Mouse (Mus musculus): ENCODE measurements around the gene Arhgap40. TPM values are rescaled to one million over a fixed set of nuclear protein-coding genes. Genes with fewer than 3 reads are reported as not detected.

Arhgap40 gene
- polyA plus RNA-seq (2015; fragmentation: Nextera tagmentation; extraction: Ambion mirVana), result not detected in 2 replicates

GRCm38 (mm10) chr2:158512528-158512927 lies at the start of gene Arhgap40:
Gene Arhgap40, plus strand, starts transcription at chr2:158512796.
- Histone ChIP-seq H3K9me3 (ENCODE audit: control insufficient read depth) (no peaks in the 10 kb centered on the region), H3K4me3 (ENCODE audit: low read depth, low read length) (no peak within 1 kb of the TSS), H3K4me1 (replicated peaks; ENCODE audit: control insufficient read depth, insufficient read depth, low read length) (no peaks in the 10 kb centered on the region), H3K9ac (ENCODE audit: low read depth, low read length) (no peak within 1 kb of the TSS), H3K27me3 (replicated peaks; ENCODE audit: control insufficient read depth, insufficient read depth, low read length) (no peaks in the 10 kb centered on the region), H3K27ac (ENCODE audit: low read depth, low read length) (no peak within 1 kb of the TSS), H3K4me2 (replicated peaks; ENCODE audit: low read depth) (no peak within 1 kb of the TSS), H3K36me3 (ENCODE audit: control insufficient read depth, insufficient read depth) (no peaks in the 10 kb centered on the region)
- TF ChIP-seq CTCF (IDR thresholded peaks at IDR 0.05; ENCODE audit: low read depth), result no peak
- ATAC-seq, result no peak
- 75% methylated on average over 10 of the region's 10 CpGs for whole genome bisulfite sequencing

- no peak for ATAC-seq
- Histone ChIP-seq H3K9ac (ENCODE audit: low read depth, low read length) (no peak overlapping the region), H3K36me3 (ENCODE audit: control insufficient read depth, insufficient read depth) (peaks cover 54% of the 10 kb centered on the region), H3K27ac (ENCODE audit: low read depth, low read length) (no peak overlapping the region), H3K4me1 (replicated peaks; ENCODE audit: control insufficient read depth, insufficient read depth, low read length) (no peaks in the 10 kb centered on the region), H3K4me2 (replicated peaks; ENCODE audit: low read depth) (no peak overlapping the region), H3K4me3 (ENCODE audit: low read depth, low read length) (no peak overlapping the region), H3K27me3 (replicated peaks; ENCODE audit: control insufficient read depth, insufficient read depth, low read length) (no peaks in the 10 kb centered on the region), H3K9me3 (ENCODE audit: control insufficient read depth) (no peaks in the 10 kb centered on the region)
- no peak for TF ChIP-seq CTCF (IDR thresholded peaks at IDR 0.05; ENCODE audit: low read depth)
- WGBS, result 87% methylated on average over 1 of the region's 1 CpGs
These were observed 38.4 kb upstream of the Arhgap40 start for GRCm38 (mm10) chr2:158474159-158474558.

GRCm38 (mm10) chr2:158477640-158478039 lies 35.0 kb upstream of the Arhgap40 start:
- TF ChIP-seq CTCF (IDR thresholded peaks at IDR 0.05; ENCODE audit: low read depth), result no peak
- ATAC-seq, result no peak
- 86% methylated on average over 3 of the region's 3 CpGs for WGBS

GRCm38 (mm10) chr2:158498457-158498856 lies 14.1 kb upstream of the Arhgap40 start:
- 79% methylated on average over 5 of the region's 5 CpGs for WGBS
- no peaks in the 10 kb centered on the region for H3K9me3 ChIP-seq (ENCODE audit: control insufficient read depth)
- no peak for TF ChIP-seq CTCF (IDR thresholded peaks at IDR 0.05; ENCODE audit: low read depth)
- H3K36me3 ChIP-seq (ENCODE audit: control insufficient read depth, insufficient read depth), result peaks cover 56% of the 10 kb centered on the region
- H3K4me2 ChIP-seq (replicated peaks; ENCODE audit: low read depth), result no peak overlapping the region
- no peak overlapping the region for H3K9ac ChIP-seq (ENCODE audit: low read depth, low read length)
- H3K4me3 ChIP-seq (ENCODE audit: low read depth, low read length), result no peak overlapping the region
- no peaks in the 10 kb centered on the region for H3K27me3 ChIP-seq (replicated peaks; ENCODE audit: control insufficient read depth, insufficient read depth, low read length)
- no peaks in the 10 kb centered on the region for H3K4me1 ChIP-seq (replicated peaks; ENCODE audit: control insufficient read depth, insufficient read depth, low read length)
- H3K27ac ChIP-seq (ENCODE audit: low read depth, low read length), result no peak overlapping the region
- ATAC-seq, result no peak

More at GRCm38 (mm10) chr2:158477640-158478039, 35.0 kb upstream of the Arhgap40 start:
- Histone ChIP-seq H3K27me3 (replicated peaks; ENCODE audit: control insufficient read depth, insufficient read depth, low read length) (no peaks in the 10 kb centered on the region), H3K27ac (ENCODE audit: low read depth, low read length) (no peak overlapping the region; the same call in 1 of the 2 replicates), H3K4me2 (replicated peaks; ENCODE audit: low read depth) (no peak overlapping the region), H3K9ac (ENCODE audit: low read depth, low read length) (no peak overlapping the region), H3K9me3 (ENCODE audit: control insufficient read depth) (no peaks in the 10 kb centered on the region), H3K4me1 (replicated peaks; ENCODE audit: control insufficient read depth, insufficient read depth, low read length) (no peaks in the 10 kb centered on the region), H3K36me3 (ENCODE audit: control insufficient read depth, insufficient read depth) (peaks cover 68% of the 10 kb centered on the region), H3K4me3 (ENCODE audit: low read depth, low read length) (no peak overlapping the region)

- Histone ChIP-seq H3K4me3 (ENCODE audit: low read depth, low read length) (no peak within 1 kb of the TSS), H3K9ac (ENCODE audit: low read depth, low read length) (no peak within 1 kb of the TSS), H3K4me1 (replicated peaks; ENCODE audit: control insufficient read depth, insufficient read depth, low read length) (no peaks in the 10 kb centered on the region), H3K4me2 (replicated peaks; ENCODE audit: low read depth) (no peak within 1 kb of the TSS), H3K27me3 (replicated peaks; ENCODE audit: control insufficient read depth, insufficient read depth, low read length) (no peaks in the 10 kb centered on the region), H3K36me3 (ENCODE audit: control insufficient read depth, insufficient read depth) (peaks cover 22% of the 10 kb centered on the region), H3K27ac (ENCODE audit: low read depth, low read length) (no peak within 1 kb of the TSS), H3K9me3 (ENCODE audit: control insufficient read depth) (no peaks in the 10 kb centered on the region)
- WGBS, result 58% methylated on average over 11 of the region's 11 CpGs
- no peak for TF ChIP-seq CTCF (IDR thresholded peaks at IDR 0.05; ENCODE audit: low read depth)
- ATAC-seq, result peak; percentile 28; the same call in 1 of the 2 replicates
These were observed 10.5 kb upstream of the Arhgap40 start, which contains the start of gene Adig for GRCm38 (mm10) chr2:158501836-158502812. Gene Adig, plus strand, starts transcription at chr2:158502612.

- Histone ChIP-seq H3K4me2 (replicated peaks; ENCODE audit: low read depth) (no peak overlapping the region), H3K27me3 (replicated peaks; ENCODE audit: control insufficient read depth, insufficient read depth, low read length) (no peaks in the 10 kb centered on the region), H3K9ac (ENCODE audit: low read depth, low read length) (no peak overlapping the region), H3K4me3 (ENCODE audit: low read depth, low read length) (no peak overlapping the region), H3K36me3 (ENCODE audit: control insufficient read depth, insufficient read depth) (peaks cover 11% of the 10 kb centered on the region; the same call in 1 of the 2 replicates), H3K27ac (ENCODE audit: low read depth, low read length) (no peak overlapping the region), H3K4me1 (replicated peaks; ENCODE audit: control insufficient read depth, insufficient read depth, low read length) (no peaks in the 10 kb centered on the region), H3K9me3 (ENCODE audit: control insufficient read depth) (no peaks in the 10 kb centered on the region)
- WGBS, result 82% methylated on average over 7 of the region's 7 CpGs
- ATAC-seq, result no peak
- no peak for TF ChIP-seq CTCF (IDR thresholded peaks at IDR 0.05; ENCODE audit: low read depth)
These were observed 9.4 kb upstream of the Arhgap40 start for GRCm38 (mm10) chr2:158503226-158503625.
